Mouse (Mus musculus) kidney, postnatal 25 days (tissue): ENCODE measurements at regions not wholly inside any gene's neighbourhood (a gene's known extent, or its start where the extent isn't known, plus 50 kb on each side); places are given as distances from the start of the nearest gene placed in this dataset.

Source experiments
- DNase-seq, 2 experiments: peaks; one replicate each; pipeline ENCODE4 v3.0.0; 2021; ENCODE audit warnings: mixed read lengths in 2 of 2

GRCm38 (mm10) chr11:111281237-111282160 is 215.5 kb downstream of the Kcnj2 start:
- peak; percentile 23 to 42 for DNase-seq

DNA sequence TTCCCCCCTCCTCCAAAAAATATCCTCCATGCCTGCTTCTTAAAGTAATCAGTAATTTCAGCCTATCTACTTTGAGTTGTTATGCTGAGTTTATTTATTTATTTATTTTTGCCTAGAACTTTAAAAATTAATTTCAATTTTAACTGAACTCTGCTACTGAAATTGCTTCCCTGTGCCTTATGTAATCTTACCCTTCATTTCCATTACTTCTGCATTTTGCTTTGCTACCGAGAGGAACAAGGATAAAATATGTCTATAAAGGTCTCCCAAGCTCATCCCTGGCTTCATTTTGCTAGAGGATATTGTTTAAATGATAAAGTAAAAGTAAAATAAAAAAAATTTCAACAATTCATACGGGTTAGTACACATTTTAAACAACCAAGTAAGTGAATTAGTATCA is 216.3 kb downstream of the Kcnj2 start:
- DNase-seq, result no peak

GRCm38 (mm10) chr11:111290537-111290936 is 224.6 kb downstream of the Kcnj2 start:
- no peak for DNase-seq

GRCm38 (mm10) chr11:111296309-111296721 is 230.4 kb downstream of the Kcnj2 start:
- DNase-seq, result no peak

- no peak for DNase-seq
Measured at GRCm38 (mm10) chr11:111312802-111313201, 246.8 kb downstream of the Kcnj2 start.

DNA sequence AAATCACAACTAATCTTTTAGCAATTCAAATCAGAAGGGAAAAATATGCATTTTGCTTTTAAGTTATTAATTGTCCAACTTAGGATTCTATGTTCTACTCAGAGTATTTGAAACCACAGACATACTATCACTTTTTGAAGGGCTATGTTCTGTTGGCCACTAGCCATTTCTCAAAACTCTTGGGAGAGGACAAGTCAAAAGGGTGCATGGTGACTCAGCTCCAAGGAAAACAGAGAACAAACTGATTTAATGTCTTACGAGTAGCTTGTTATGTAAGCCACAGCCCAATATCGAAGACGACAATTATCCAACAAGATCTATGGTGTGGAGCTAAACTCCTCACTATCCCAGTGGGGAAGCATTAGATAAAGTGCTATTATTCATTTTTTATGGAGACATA is 247.6 kb downstream of the Kcnj2 start:
- DNase-seq, result peak in 1 of 2 experiments; percentile 17

- peak in 1 of 2 experiments; percentile 10 for DNase-seq
Measured at GRCm38 (mm10) chr11:111321576-111321975, 255.6 kb downstream of the Kcnj2 start.

DNA sequence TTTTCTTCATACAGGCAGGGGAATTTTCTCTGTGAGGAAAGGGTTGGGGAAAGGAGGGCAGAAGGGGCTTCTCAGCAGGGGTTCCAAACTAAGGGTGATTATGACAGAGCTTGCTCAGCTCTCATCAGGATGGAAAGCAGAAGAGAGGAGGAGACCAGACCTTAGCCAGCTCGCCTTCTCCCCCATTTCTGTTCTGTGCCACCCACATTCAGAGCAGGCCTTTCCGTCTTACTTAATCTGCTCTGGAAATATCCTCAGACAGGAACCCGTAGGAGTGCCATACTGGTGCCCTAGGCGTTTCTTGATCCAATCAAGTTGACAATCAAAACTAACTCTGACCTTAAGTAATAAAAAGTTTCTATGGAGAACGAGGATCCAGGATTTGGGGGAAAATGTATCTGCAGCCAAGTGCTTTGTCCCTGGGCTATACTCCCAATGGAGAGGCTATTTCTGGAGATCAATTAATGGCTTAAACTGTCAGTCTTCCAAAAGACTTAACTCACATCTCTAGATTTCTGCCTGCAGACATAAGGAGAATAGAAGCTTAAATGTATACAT is 258.6 kb downstream of the Kcnj2 start:
- DNase-seq, result no peak

GRCm38 (mm10) chr11:111326915-111327314 is 261.0 kb downstream of the Kcnj2 start:
- no peak for DNase-seq

GRCm38 (mm10) chr11:111328258-111328657 is 262.3 kb downstream of the Kcnj2 start:
- no peak for DNase-seq

DNA sequence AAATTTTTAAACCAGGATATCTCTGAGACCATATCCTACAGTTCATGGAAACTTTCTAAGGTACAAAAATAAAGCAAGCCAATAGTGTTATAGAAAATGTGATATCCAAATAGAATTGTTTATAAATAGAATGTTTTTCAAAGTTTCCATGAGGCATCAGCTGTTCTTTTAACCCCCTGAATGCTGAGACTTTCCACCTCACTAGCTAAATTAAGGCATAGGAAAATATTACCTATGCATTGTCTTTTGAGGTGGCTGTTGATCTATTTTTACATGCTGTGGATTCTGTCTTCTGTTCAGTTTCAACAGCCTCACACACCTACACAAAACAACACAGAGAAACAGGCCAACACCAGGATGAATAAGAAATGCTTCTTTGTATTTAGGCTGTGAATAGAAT is 265.6 kb downstream of the Kcnj2 start:
- no peak for DNase-seq

DNA sequence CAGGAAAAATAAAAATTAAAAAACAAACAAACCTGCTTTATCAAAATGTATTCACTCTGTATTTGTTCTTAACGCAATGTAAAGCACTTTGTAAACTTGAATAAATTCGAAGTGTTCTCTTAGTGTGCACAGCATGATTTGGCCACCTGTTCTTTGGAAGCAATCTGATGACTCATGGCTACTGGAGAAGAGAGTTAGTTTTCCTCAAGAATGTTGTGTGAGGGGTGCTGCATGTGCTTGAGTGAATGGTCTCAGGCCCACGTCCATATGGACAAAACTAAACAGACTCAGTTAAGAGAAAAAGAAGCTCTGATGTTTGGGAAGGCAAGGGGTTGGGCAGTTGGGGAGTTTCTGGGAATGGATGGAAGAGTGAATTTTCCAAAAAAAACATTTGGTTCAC is 267.1 kb downstream of the Kcnj2 start:
- DNase-seq, result no peak

GRCm38 (mm10) chr11:111347562-111347961 is 281.6 kb downstream of the Kcnj2 start:
- DNase-seq, result peak; percentile 44 to 57

- no peak for DNase-seq
Measured at GRCm38 (mm10) chr11:111350028-111350427, 284.1 kb downstream of the Kcnj2 start.

DNA sequence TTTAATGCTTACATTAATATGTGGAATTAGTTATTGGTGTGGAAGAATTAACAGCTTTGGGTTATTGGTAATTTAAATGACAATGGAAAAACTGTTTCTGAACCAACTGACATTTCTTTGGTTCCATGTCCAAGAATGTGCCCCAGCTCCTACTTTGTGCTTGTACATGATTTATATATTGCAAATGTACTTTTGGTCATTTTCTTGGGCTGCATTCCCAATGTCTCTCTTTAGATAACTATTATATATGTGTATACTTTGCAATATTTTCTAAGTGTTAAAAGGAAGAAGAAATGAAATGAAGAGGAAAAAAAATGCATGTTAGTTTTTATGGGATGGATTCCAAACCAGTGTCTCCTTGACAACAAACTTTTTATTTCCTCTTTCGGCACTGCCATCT is 297.4 kb downstream of the Kcnj2 start:
- DNase-seq, result no peak

GRCm38 (mm10) chr11:111377165-111377564 is 311.2 kb downstream of the Kcnj2 start:
- no peak for DNase-seq

- no peak for DNase-seq
Measured at GRCm38 (mm10) chr11:111379842-111380241, 313.9 kb downstream of the Kcnj2 start.

- no peak for DNase-seq
Measured at GRCm38 (mm10) chr11:111398706-111399105, 332.7 kb downstream of the Kcnj2 start.

DNA sequence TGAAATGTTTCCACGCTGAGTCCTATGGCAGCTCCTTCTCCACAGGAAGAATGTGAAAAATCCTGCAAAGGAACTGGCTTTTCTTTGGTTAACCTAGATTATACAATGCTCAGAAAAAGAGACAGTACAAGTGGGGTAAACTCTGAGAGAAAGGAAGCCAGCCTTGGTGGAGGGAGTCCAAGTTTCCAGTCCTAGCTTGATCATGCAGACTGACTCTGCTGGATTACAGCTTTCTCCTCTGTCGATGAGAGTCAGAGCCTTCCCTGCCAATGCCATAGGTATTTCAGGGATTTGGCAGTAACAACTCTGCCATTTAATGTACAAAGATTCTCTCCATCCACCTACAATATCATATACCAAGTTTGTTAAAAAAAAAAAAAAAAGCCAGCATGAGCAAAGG is 343.3 kb downstream of the Kcnj2 start:
- no peak for DNase-seq

DNA sequence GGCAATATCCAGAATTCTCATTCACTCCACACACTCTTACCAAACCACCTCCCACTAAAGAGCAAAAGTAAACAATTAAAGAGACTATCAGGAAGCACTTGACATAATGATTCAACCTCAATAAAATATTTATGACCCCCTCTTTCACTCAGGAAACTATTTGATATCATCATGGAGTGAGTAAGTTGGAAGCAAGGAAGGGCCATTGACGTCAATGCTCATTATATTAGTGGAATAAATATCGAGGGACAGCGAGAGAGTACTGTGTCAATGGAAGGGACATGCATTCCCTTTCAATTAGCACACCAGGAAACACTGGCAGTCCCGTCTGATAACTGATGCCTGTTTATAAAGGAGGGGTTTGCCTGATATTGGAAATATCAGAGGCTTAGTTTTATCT is 358.9 kb downstream of the Kcnj2 start:
- DNase-seq, result no peak

DNA sequence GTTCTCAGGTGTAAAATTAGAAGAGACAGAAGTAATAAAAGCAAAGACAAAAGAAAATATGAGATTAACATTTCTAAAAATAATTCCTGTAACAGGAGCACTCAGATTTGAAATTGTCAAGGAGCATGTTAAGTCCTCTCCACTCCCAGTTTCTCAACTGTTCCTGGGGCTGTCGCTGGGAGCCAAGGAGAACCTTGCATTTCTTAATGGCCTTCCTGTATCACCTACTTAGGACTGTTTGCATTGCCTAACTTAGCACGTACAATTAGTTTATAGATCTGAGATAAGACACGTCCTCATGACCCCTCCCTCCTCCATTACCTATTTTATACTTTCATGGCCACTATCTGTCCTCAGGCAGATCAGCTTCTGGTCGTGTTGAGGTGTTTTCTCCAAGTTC is 360.8 kb downstream of the Kcnj2 start:
- DNase-seq, result no peak

DNA sequence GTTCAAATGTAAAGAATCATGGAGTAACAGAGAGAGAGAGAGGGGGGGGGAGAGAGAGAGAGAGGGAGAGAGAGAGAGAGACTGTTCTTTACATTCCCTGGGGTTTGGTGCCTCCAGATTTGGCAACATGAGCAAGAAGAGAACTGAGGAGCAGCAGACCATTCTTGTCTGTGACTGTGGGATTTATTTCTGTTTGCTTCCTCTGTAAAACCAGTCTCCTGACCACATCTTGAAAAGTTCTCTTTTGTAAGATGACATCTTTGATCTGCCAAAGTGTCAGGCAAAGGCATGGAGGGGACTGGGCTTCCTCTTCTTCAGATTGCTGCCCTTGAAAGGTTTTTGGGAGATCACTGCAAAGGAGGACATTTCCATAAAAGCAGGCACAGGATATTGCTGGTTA is 376.3 kb downstream of the Kcnj2 start:
- no peak for DNase-seq

DNA sequence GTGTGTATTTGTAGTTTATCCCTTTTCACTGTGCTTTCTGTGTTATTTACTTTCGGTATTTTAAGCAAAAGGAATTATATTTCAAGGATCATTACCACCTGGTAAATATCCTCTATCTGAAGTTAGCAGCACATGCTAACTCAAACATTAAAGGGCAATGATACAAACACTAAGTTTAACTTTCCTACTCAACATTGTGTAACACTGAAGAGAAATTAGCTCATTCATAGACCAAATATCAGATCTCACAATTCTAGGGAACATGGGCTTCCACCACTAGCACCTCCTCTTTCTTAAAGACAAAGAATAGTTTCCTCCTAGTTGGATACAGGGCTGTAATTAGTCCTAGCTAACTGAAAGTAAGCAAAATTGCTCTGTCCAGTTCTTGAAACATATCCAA is 377.4 kb downstream of the Kcnj2 start:
- no peak for DNase-seq

GRCm38 (mm10) chr11:111444791-111445190 is 378.8 kb downstream of the Kcnj2 start:
- DNase-seq, result no peak
